Mouse (Mus musculus) gastrocnemius, adult 2 months (tissue): Measurements from ENCODE around the gene Olfr1143. TPM values are rescaled to one million over a fixed set of nuclear protein-coding genes. Genes with fewer than 3 reads are reported as not detected.

ENCODE experiments used
- DNase-seq: peaks from one replicate; pipeline ENCODE4 v3.0.0; 2022
- H3K27ac ChIP-seq: fragments of 200-600 bp; 2 replicates; pipeline ENCODE4 v1.8.1; 2022; ENCODE audit warnings: mild to moderate bottlenecking
- H3K4me3 ChIP-seq: fragments of 200-600 bp; 2 replicates; pipeline ENCODE4 v1.8.1; 2022; ENCODE audit warnings: mild to moderate bottlenecking, moderate library complexity
- CTCF ChIP-seq: fragments of 200-600 bp; IDR thresholded peaks from 2 replicates; pipeline ENCODE4 v1.8.1; 2022; ENCODE audit warnings: antibody characterized with exemption, mild to moderate bottlenecking, moderate library complexity
- intact Hi-C: fragments of 180-260 bp; cut with DNase I; formaldehyde crosslinking; loops from one replicate; pipeline ENCODE4 v1.15.1; 2025
- long read RNA-seq, 2 experiments: library from polyadenylated mRNA; stranded (forward); transcript quantifications; one replicate each; pipeline ENCODE4 v2.0.0; 2021
- total RNA-seq, 2 experiments: library from RNA; stranded (reverse); gene quantifications; 2 replicates each; pipeline ENCODE4 v1.2.3; 2021

Gene Olfr1143
- total RNA-seq = not detected
- long read RNA-seq, experiment 1 = 0 reads
- long read RNA-seq, experiment 2 = 0 reads

- H3K4me3 ChIP-seq = no peak within 1 kb of the TSS
- no peak within 1 kb of the TSS for H3K27ac ChIP-seq
- intact Hi-C loops = no loop called here
- no peak for DNase-seq
- no peak for TF ChIP-seq CTCF
These were observed at the start of gene Olfr1143 for GRCm38 (mm10) chr2:87800292-87800691. Gene Olfr1143 (plus strand): TSS chr2:87800592.

GRCm38 (mm10) chr2:87753891-87754290 is 46.5 kb upstream of the Olfr1143 start, which contains the start of gene Olfr1141:
Gene Olfr1141 (minus strand): TSS chr2:87753991.
- TF ChIP-seq CTCF = no peak
- intact Hi-C loops = no loop called here
- H3K27ac ChIP-seq = no peak within 1 kb of the TSS
- DNase-seq = no peak
- H3K4me3 ChIP-seq = no peak within 1 kb of the TSS

- TF ChIP-seq CTCF = no peak
- intact Hi-C loops = no loop called here
- Histone ChIP-seq H3K4me3 (no peak overlapping the region), H3K27ac (no peak overlapping the region)
- no peak for DNase-seq
These were observed 24.2 kb upstream of the Olfr1143 start for GRCm38 (mm10) chr2:87776143-87776542.

- DNase-seq = no peak
- intact Hi-C loops = no loop called here
- no peak within 1 kb of the TSS for H3K4me3 ChIP-seq
- no peak for TF ChIP-seq CTCF
- H3K27ac ChIP-seq = no peak within 1 kb of the TSS
These were observed 21.2 kb upstream of the Olfr1143 start, which contains the start of gene Olfr152 for GRCm38 (mm10) chr2:87779183-87779582. Gene Olfr152 (plus strand): TSS chr2:87779483.

- Histone ChIP-seq H3K4me3 (no peak within 1 kb of the TSS), H3K27ac (no peak within 1 kb of the TSS)
- TF ChIP-seq CTCF = no peak
- intact Hi-C loops = no loop called here
- DNase-seq = no peak
These were observed 9.1 kb downstream of the Olfr1143 start, which contains the start of gene Olfr1145 for GRCm38 (mm10) chr2:87809522-87809921. Gene Olfr1145 (plus strand): TSS chr2:87809822.

- Histone ChIP-seq H3K27ac (no peak within 1 kb of the TSS), H3K4me3 (no peak within 1 kb of the TSS)
- no peak for DNase-seq
- intact Hi-C loops = no loop called here
- TF ChIP-seq CTCF = no peak
These were observed 29.8 kb downstream of the Olfr1143 start, which contains the start of gene Olfr1148 for GRCm38 (mm10) chr2:87830233-87830632. Gene Olfr1148 (plus strand): TSS chr2:87830533.

- intact Hi-C loops = no loop called here
- Histone ChIP-seq H3K4me3 (no peak within 1 kb of the TSS), H3K27ac (no peak within 1 kb of the TSS)
- no peak for DNase-seq
- no peak for TF ChIP-seq CTCF
These were observed 43.3 kb downstream of the Olfr1143 start, which contains the start of gene Olfr1150-ps1 for GRCm38 (mm10) chr2:87843693-87844092. Gene Olfr1150-ps1 (plus strand): TSS chr2:87843993.

Other genes starting within 250 kb of the Olfr1143 start
- gene Olfr1129, start 226.7 kb upstream of the Olfr1143 start, total RNA-seq = not detected
- gene Olfr1130, start 194.4 kb upstream of the Olfr1143 start, total RNA-seq = not detected
- not detected for gene Olfr1131, start 173.5 kb upstream of the Olfr1143 start, total RNA-seq
- not detected for gene Olfr1132, start 163.1 kb upstream of the Olfr1143 start, total RNA-seq
- gene Olfr1133, start 153.2 kb upstream of the Olfr1143 start, total RNA-seq = not detected
- gene Olfr1134, start 142.1 kb upstream of the Olfr1143 start, total RNA-seq = not detected
- not detected for gene Olfr1135, start 126.9 kb upstream of the Olfr1143 start, total RNA-seq
- not detected for gene Olfr1136, start 106.6 kb upstream of the Olfr1143 start, total RNA-seq
- gene Olfr1137, start 87.4 kb upstream of the Olfr1143 start, total RNA-seq = not detected
- not detected for gene Olfr1138, start 60.6 kb upstream of the Olfr1143 start, total RNA-seq
- not detected for gene Olfr1140, start 56.8 kb upstream of the Olfr1143 start, total RNA-seq
- not detected for gene Olfr1141, start 46.6 kb upstream of the Olfr1143 start, total RNA-seq
- not detected for gene Olfr152, start 21.1 kb upstream of the Olfr1143 start, total RNA-seq
- gene Olfr1145, start 9.2 kb downstream of the Olfr1143 start, total RNA-seq = not detected
- not detected for gene Olfr1148, start 29.9 kb downstream of the Olfr1143 start, total RNA-seq
- gene Olfr1150-ps1, start 43.4 kb downstream of the Olfr1143 start, total RNA-seq = not detected
- gene Olfr1151, start 55.3 kb downstream of the Olfr1143 start, total RNA-seq = not detected
- gene Olfr1152, start 65.9 kb downstream of the Olfr1143 start, total RNA-seq = not detected
- not detected for gene Olfr1153, start 94.4 kb downstream of the Olfr1143 start, total RNA-seq
- gene Olfr1154, start 104.6 kb downstream of the Olfr1143 start, total RNA-seq = not detected
- not detected for gene Olfr1155, start 144.5 kb downstream of the Olfr1143 start, total RNA-seq
- gene Olfr1156, start 152.5 kb downstream of the Olfr1143 start, total RNA-seq = not detected
- not detected for gene Olfr1157, start 167.7 kb downstream of the Olfr1143 start, total RNA-seq
- gene Olfr74, start 174.1 kb downstream of the Olfr1143 start, total RNA-seq = not detected
- not detected for gene Olfr1158, start 189.5 kb downstream of the Olfr1143 start, total RNA-seq
- not detected for gene Olfr1160, start 207.7 kb downstream of the Olfr1143 start, total RNA-seq
- not detected for gene Olfr1161, start 222.2 kb downstream of the Olfr1143 start, total RNA-seq
- gene Olfr73, start 237.1 kb downstream of the Olfr1143 start, total RNA-seq = not detected